Mouse (Mus musculus): Measurements from ENCODE around the gene Snrpd3. TPM values are rescaled to one million over a fixed set of nuclear protein-coding genes. Genes with fewer than 3 reads are reported as not detected.

The Snrpd3 gene
- total RNA-seq, 4 experiments from 2014 or later: 67.3 to 82.9 (median 72.6) TPM

GRCm38 (mm10) chr10:75534216-75534615 is 16.9 kb downstream of the Snrpd3 start:
- DNase-seq (ENCODE audit: low spot score in 2 of 2): no peak

DNA sequence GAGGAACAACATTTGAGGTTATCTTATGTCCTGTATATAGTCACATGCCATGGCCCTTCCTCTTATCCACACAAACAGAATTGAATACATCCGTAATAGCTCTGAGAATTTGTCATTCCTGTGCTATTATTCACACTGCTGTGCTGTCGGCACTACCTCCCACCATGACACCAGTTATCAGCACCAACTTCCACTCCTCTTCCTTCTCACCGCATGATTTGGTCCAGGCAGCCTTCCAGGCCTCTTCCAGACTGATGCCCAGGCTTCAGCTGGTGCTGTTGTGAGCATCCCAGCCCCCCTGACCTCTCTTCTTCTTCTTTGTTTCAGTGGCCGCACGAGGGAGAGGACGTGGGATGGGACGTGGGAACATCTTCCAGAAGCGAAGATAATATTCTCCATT is 17.6 kb downstream of the Snrpd3 start:
- no peak for DNase-seq (ENCODE audit: low spot score in 2 of 2)

- DNase-seq (ENCODE audit: low spot score in 2 of 2): no peak
Observed at GRCm38 (mm10) chr10:75535423-75535822, 18.1 kb downstream of the Snrpd3 start.

DNA sequence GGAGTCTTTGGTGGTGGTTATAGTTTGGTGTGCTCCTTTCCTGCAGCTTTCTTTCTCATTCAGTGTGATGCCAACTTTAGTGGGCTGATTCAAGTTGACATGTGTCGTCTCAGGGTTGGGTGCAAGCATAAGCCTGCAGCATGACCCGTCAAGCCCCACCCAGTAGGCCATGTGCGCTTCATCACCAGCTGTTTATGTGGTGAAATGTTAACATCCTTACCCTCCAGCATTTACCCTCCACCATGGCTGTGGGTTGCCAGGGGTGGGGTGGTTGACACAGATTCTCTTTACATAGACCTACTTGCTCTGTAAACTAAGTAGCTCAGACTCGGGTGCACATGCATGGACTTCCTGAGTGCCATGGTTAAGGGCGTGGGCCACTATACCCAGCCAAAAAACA is 18.8 kb downstream of the Snrpd3 start:
- DNase-seq (ENCODE audit: low spot score in 2 of 2): no peak

DNA sequence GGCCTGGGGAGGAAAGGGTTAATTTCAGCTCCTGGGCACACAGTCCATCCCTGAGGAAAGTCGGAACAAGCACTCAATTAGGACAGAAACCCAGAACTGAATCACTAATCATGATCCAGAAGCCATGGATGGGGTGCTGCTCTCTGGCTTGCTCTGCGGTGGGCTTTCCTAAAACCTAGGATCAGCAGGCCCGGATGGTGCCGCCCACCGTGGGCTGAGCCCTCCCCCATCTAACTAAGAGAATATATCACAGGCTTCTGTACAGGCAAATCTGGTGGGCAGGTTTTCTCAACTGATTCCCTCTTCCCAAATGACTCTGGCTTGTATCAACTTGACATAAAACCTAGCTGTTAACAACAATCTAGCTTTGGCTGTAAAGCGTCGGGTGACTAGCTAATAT is 30.6 kb downstream of the Snrpd3 start:
- no peak for DNase-seq (ENCODE audit: low spot score in 2 of 2)

DNA sequence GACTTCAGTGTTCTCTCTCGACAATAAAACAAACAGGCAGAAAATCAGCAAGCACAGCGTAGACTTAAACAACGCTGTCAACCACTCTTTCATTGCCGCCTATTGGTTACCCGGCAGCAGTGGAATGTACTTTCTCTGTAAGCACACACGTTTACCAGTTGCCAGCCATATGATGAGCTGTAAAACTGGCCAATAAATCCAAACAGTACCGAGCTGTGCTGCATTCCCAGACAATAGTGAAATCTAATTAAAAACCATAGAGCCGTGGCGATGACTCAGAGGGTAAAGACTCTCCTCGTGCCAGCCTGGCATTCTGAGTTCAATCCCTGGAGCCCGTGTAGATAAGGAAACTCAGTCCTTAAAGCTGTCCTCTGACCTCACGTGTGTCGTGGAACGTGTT is 31.1 kb downstream of the Snrpd3 start:
- no peak for DNase-seq (ENCODE audit: low spot score in 2 of 2)

DNA sequence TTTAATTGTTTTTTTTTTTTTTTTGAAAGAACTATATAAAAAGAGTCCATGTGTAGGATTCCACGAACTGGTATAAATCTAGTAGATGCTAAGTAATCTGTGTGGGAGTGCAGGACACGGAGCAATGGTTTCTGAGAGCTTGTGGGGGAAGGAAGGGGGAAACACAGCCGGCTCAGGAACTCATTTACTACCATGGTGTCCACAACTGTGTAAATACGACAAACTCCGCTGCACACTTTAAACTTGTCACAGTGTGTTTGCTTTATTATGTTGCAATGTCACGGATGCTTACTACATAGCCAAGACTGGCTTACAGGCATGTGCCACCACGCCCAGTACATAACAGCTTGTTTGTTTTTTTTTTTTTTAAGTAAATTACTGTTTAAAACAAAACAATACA is 32.5 kb downstream of the Snrpd3 start:
- no peak for DNase-seq (ENCODE audit: low spot score in 2 of 2)

DNA sequence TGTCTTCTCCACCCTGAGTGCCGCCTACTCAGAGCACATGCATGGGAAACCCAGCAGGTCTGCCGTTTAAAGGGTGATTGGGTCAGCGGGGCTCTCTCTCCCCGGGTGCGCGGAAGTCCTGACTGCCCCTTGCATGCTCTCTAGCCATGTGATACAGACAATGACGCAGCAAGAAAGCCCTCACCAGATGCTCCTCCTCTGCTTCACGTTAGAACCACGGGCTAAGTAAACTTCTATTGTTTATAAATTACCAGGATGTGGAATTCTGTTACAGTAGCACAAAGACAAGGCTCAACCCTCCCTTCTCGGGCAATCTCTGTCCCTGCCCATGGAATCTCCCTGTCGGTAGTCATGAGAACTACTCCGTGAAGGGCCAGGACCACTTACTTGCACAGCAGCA is 33.8 kb downstream of the Snrpd3 start:
- no peak for DNase-seq (ENCODE audit: low spot score in 2 of 2)

DNA sequence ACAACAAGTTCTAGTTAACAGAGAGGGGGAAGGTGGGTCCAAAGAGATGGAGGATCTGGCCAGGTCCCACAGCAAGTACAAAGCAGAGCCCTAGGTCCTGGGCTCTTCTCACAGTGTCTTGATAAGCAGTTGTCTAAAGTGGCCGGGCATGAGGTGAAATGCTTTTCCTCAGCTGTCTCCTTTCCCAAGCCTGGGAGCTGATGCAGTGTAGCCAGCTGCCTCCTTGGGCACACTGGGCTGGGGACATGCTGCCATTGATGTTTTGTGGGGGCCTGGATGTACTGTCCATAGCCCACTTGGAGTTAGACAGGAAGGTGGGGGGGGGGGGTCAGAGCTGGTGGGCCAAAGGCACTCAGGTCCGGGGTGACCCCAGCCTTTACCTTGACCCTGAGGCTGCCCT is 34.8 kb downstream of the Snrpd3 start:
- no peak for DNase-seq (ENCODE audit: low spot score in 2 of 2)

DNA sequence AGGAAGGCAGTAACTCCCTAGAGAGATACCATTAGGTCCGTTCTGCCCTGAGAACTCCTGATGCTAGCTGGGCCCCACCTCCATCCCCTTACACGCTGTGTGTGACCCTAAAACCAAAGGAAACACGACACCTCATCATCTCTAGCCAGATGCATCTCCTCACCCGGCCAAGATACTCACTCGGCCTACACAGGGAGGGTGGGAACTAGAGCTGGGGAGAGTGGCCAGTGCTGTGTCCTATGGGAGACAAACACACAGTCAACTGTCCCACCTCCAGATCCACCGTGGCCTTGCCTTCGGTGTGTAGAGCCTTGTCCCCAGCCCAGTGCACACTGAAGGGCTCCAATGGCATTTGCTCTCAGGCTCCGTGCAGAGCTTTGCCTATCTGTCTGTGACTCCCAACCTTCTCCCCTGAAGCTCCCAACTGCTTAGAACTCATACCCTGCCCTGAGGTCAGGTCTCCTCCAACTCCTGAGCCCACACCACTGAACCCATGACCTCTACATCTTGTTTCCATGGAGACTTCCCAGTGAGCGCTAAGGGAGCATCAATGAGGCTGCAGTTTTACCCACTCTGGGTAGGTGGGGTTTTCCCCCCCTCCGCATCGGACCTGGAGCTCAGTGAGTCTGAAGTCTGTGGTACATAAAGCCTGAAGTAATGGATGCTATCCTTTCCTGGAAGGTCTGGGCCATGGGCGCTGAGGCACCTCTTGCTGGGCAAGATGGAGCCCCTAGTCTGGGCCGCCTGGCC is 35.5 kb downstream of the Snrpd3 start:
- DNase-seq (ENCODE audit: low spot score in 2 of 2): no peak

GRCm38 (mm10) chr10:75554090-75554489 is 36.7 kb downstream of the Snrpd3 start:
- DNase-seq (ENCODE audit: low spot score in 2 of 2): no peak

DNA sequence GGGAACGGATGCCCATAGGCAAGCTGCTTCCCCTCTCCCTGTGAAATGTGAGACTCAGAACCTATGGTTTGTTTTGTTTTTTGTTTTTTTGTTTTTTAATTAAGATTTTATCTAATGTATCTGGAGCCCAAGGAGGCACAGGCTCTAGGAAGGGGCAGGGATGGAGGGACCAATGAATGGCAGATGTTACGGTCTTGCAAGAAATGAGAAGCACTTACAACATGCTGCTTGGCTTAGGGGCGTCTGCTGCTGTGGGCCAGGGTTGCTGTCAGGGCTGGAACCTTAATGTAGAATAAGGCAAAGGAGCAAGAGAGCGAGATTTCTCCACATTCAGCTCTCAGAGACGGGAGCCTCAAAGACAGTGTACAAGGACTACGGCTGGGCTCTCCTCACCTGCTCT is 38.2 kb downstream of the Snrpd3 start:
- no peak for DNase-seq (ENCODE audit: low spot score in 2 of 2)

DNA sequence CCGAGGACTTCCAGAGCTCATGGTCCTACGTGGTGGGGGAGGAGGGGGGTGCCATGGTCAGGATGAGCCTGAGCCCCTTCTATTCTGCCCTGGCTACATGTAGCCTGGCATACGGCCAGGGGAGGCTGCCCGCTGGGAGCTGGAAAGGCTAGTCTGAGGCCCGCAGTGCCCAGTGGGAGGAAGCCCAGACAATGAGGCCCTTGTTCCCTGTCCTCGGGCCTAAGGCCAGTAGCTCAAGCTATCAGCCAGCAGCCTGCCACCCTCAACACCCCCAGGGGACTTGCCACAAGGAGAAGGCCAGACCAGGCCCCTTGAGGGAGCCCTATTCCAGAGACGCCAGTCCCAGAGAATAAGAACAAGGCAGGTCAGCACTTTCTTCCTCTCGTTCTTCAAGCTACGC is 38.7 kb downstream of the Snrpd3 start:
- DNase-seq (ENCODE audit: low spot score in 2 of 2): peak; percentile 83 to 90

DNA sequence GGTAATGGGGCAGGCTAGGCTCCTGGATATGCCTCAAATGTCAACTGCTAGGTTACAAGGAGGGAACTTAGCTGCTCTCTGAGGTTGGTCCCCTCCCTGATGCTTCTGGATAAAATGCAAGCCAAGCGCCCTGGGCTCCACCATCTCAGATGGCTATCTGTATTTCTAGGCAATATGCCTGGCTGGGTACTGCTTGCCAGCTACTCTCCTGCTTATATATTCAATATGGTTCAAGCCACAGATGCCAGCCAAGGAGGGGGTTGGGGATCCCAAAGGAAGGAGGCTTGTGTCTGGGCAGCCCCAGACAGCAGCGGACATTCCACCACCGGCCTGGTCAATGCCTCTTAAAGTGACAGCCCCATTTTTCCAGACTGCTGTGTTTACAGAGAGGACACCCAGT is 41.2 kb downstream of the Snrpd3 start:
- DNase-seq (ENCODE audit: low spot score in 2 of 2): peak in 1 of 2 experiments; percentile 24

- DNase-seq (ENCODE audit: low spot score in 2 of 2): no peak
Observed at GRCm38 (mm10) chr10:75559041-75559675, 41.8 kb downstream of the Snrpd3 start.

- peak in 1 of 2 experiments; percentile 20 for DNase-seq (ENCODE audit: low spot score in 2 of 2)
Observed at GRCm38 (mm10) chr10:75559676-75560548, 42.6 kb downstream of the Snrpd3 start, which contains the start of gene Lrrc75b. Gene Lrrc75b (minus strand): TSS chr10:75560330.

DNA sequence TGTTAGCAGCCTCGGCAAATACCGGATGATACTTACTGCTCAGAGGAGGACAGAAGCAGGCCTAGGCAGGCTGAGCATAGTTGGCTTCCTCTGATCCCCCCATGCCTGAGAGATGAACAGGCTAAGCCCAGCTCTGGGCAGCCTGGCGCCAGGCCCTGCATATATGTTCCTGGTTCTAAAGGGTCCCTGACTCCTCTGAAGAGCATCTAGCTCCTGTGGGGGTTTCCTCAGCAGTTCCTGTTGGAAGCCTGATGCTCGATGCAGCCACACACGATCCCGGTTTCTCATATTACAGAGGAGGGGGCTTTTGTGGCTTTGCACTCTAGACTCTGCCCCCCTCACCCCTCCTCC is 43.2 kb downstream of the Snrpd3 start:
- no peak for DNase-seq (ENCODE audit: low spot score in 2 of 2)

DNA sequence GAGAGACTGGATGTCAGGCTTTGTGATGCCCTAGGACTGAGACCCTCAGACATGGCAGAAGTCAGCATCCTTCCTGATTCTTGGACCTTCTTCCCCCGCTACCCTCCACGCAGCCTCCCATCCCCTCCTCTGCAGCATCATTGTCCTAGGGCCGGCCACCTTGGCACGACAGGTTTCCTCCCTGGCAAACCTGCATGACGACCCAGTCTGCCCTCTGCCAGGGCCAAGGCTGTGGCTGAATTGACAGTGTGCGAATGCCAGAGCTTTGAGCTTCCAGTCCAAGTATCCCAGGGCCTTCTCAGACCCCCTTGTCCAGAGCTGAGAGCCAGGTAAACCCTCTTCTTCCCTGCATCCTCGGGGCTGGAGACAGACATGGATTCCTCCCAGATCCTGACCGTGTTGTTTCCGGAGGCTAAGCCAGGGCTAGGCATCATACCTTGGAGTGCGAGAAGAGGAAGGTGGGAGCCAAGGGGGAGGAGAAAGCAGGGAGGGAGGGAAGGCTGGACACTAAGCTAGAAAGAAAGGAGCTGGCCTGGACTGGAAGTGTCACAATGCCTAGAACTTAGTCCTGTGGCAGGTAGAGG is 43.8 kb downstream of the Snrpd3 start, which contains the start of gene Ggt1:
Ggt1 (plus strand) TSS at position 534 of the 584 bp plus-strand sequence.
- DNase-seq (ENCODE audit: low spot score in 2 of 2): no peak

DNA sequence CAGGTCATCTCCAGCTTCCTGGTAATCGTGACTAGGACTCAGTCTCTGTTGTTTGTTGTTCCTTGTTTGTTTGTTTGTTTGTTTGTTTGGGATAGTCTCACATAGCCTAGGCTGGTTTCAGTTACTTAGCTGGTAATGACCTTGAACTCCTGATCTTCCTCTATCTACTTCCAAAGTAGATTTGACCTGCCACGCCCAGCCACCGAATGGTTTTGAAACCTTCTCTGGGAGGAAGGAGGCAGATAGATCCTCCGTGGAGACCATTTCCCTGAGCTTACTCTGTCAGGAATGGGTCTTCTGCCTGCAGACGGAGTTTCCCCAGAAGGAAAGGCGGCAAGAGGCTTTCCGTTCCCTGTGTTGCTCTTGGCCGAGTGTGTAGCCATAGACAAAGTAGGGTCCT is 45.2 kb downstream of the Snrpd3 start:
- no peak for DNase-seq (ENCODE audit: low spot score in 2 of 2)

GRCm38 (mm10) chr10:75564687-75565265 is 47.4 kb downstream of the Snrpd3 start:
- no peak for DNase-seq (ENCODE audit: low spot score in 2 of 2)

- DNase-seq (ENCODE audit: low spot score in 2 of 2): no peak
Observed at GRCm38 (mm10) chr10:75565436-75565835, 48.1 kb downstream of the Snrpd3 start.

All from layer of hippocampus, adult 8-10 months (tissue).